In the genomic region with DNA sequence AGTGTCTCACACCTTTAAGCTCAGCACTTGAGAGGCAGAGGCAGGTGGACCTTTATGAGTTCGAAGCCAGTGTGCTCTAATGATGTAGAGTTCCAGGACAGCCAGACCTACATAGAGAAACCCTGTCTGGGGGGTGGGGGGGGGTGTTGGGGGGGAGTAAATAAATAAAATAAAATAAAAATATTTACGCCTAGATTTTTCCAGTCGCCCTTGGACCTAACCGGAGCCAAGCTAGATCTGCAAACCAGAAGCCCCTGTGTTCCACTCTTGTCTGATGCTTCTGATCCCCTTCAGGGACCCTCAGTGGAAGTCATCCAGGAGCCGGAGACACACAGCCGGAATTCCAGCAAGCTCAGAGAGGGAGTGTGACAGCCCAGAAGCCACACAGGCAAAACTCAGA, we compare ENCODE assay signal across 9 mouse cellular contexts. TPM values are rescaled to one million over a fixed set of nuclear protein-coding genes. Genes with fewer than 3 reads are reported as not detected.
DNase-seq lines count a peak whose midpoint lies in the region; ATAC-seq and TF ChIP-seq lines count a peak whose summit lies in the region.
"Had no signal": no experiment of that assay in that cellular context is flagged by ENCODE, and none has a peak within 500 bp of the region (broad histone marks: within the 10 kb centered on the region; RNA-seq: fewer than 3 reads in every experiment).

Wscd2 (plus strand) TSS at position 301 of the 400 bp plus-strand sequence.

- WGBS in liver, embryonic 12.5 days (ENCODE audit: insufficient replicate concordance): 56% methylated on average over 6 of the region's 6 CpGs
- WGBS in liver, postnatal 0 days (ENCODE audit: insufficient replicate concordance): 61% methylated on average over 6 of the region's 6 CpGs
- 54% methylated on average over 6 of the region's 6 CpGs for WGBS in forebrain, embryonic 13.5 days
- 57% methylated on average over 6 of the region's 6 CpGs for WGBS in neural tube, embryonic 13.5 days

- ATAC-seq in liver, embryonic 12.5 days: no peak
- no peak for ATAC-seq in liver, postnatal 0 days
- no peak; the same call in 1 of the 2 replicates for ATAC-seq in forebrain, embryonic 13.5 days
- no peak; the same call in 1 of the 2 replicates for ATAC-seq in neural tube, embryonic 13.5 days (ENCODE audit: low read depth)
- ATAC-seq in monocyte, adult 5-6 weeks (replicated peaks; ENCODE audit: insufficient number of reproducible peaks, low FRiP score, low TSS enrichment, poor library complexity, severe bottlenecking): no peak

- H3K9me3 ChIP-seq in liver, embryonic 12.5 days (replicated peaks): no peaks in the 10 kb centered on the region
- no peaks in the 10 kb centered on the region for H3K9me3 ChIP-seq in liver, postnatal 0 days (ENCODE audit: low read length)
- H3K9me3 ChIP-seq in forebrain, embryonic 13.5 days (replicated peaks): no peaks in the 10 kb centered on the region
- no peaks in the 10 kb centered on the region for H3K9me3 ChIP-seq in neural tube, embryonic 13.5 days

- no peaks in the 10 kb centered on the region for H3K36me3 ChIP-seq in liver, embryonic 12.5 days
- no peaks in the 10 kb centered on the region for H3K36me3 ChIP-seq in liver, postnatal 0 days (replicated peaks; ENCODE audit: insufficient read depth, low read length)
- H3K36me3 ChIP-seq in forebrain, embryonic 13.5 days (ENCODE audit: poor library complexity, severe bottlenecking): no peaks in the 10 kb centered on the region
- no peaks in the 10 kb centered on the region for H3K36me3 ChIP-seq in neural tube, embryonic 13.5 days

- peaks cover 63% of the 10 kb centered on the region for H3K27me3 ChIP-seq in liver, embryonic 12.5 days (replicated peaks)
- peaks cover 37% of the 10 kb centered on the region for H3K27me3 ChIP-seq in liver, postnatal 0 days (ENCODE audit: insufficient read depth, low read length)
- peaks cover 25% of the 10 kb centered on the region; the same call in 1 of the 2 replicates for H3K27me3 ChIP-seq in forebrain, embryonic 13.5 days
- peaks cover 22% of the 10 kb centered on the region for H3K27me3 ChIP-seq in neural tube, embryonic 13.5 days

- H3K4me1 ChIP-seq in liver, embryonic 12.5 days: no peaks in the 10 kb centered on the region
- no peaks in the 10 kb centered on the region for H3K4me1 ChIP-seq in liver, postnatal 0 days (ENCODE audit: insufficient read depth)
- H3K4me1 ChIP-seq in forebrain, embryonic 13.5 days: peaks cover 43% of the 10 kb centered on the region
- peaks cover 47% of the 10 kb centered on the region for H3K4me1 ChIP-seq in neural tube, embryonic 13.5 days (replicated peaks)

- TF ChIP-seq EP300 in liver, postnatal 0 days (IDR thresholded peaks at IDR 0.05; ENCODE audit: low read depth): no peak

- H3K9ac ChIP-seq in liver, embryonic 12.5 days: no peak within 1 kb of the TSS
- no peak within 1 kb of the TSS for H3K9ac ChIP-seq in liver, postnatal 0 days (replicated peaks)
- H3K9ac ChIP-seq in forebrain, embryonic 13.5 days: peak within 1 kb of the TSS; percentile 90
- peak within 1 kb of the TSS; percentile 95 for H3K9ac ChIP-seq in neural tube, embryonic 13.5 days
- H3K9ac ChIP-seq: liver, embryonic 14.5 days had no signal

- peak within 1 kb of the TSS; percentile 53 for H3K4me2 ChIP-seq in liver, embryonic 12.5 days
- H3K4me2 ChIP-seq in liver, postnatal 0 days (ENCODE audit: low read depth, low read length): no peak within 1 kb of the TSS
- peak within 1 kb of the TSS; percentile 93 for H3K4me2 ChIP-seq in forebrain, embryonic 13.5 days
- peak within 1 kb of the TSS; percentile 85 for H3K4me2 ChIP-seq in neural tube, embryonic 13.5 days

- peak within 1 kb of the TSS; percentile 24 for H3K4me3 ChIP-seq in liver, embryonic 12.5 days
- no peak within 1 kb of the TSS for H3K4me3 ChIP-seq in liver, postnatal 0 days (ENCODE audit: low read depth, low read length)
- peak within 1 kb of the TSS; percentile 59 for H3K4me3 ChIP-seq in forebrain, embryonic 13.5 days
- H3K4me3 ChIP-seq in neural tube, embryonic 13.5 days: peak within 1 kb of the TSS; percentile 72

- H3K27ac ChIP-seq in liver, embryonic 12.5 days: no peak within 1 kb of the TSS
- H3K27ac ChIP-seq in liver, postnatal 0 days (ENCODE audit: low read depth): no peak within 1 kb of the TSS
- peak within 1 kb of the TSS; percentile 72 for H3K27ac ChIP-seq in forebrain, embryonic 13.5 days
- H3K27ac ChIP-seq in neural tube, embryonic 13.5 days (replicated peaks): peak within 1 kb of the TSS; percentile 90
- H3K27ac ChIP-seq: liver, embryonic 14.5 days had no signal

- DNase-seq in liver, postnatal 0 days: no peak
- no peak for DNase-seq in layer of hippocampus, postnatal 14 days (ENCODE audit: low spot score in 2 of 2)
- DNase-seq in natural killer cell, adult 2 months (ENCODE audit: low spot score in 2 of 2): no peak
- DNase-seq in thymus, postnatal 36 days: no peak

- TF ChIP-seq CTCF in liver, postnatal 0 days (IDR thresholded peaks at IDR 0.05; ENCODE audit: low read depth): no peak

RNA-seq across cellular contexts. Expression of gene Wscd2, which starts in this region (rescaled TPM):
- 0.19 and 0.23 TPM in 2 replicates for polyA plus RNA-seq in liver, embryonic 12.5 days (2016; fragmentation: Nextera tagmentation; extraction: Ambion mirVana)
- 0.04 TPM in 1 of 2 replicates, not detected in the other for polyA plus RNA-seq in liver, postnatal 0 days (2015; fragmentation: Nextera tagmentation; extraction: Ambion mirVana)
- polyA plus RNA-seq in forebrain, embryonic 13.5 days (2015; fragmentation: Nextera tagmentation; extraction: Ambion mirVana): 4.7 and 6.9 TPM in 2 replicates
- 10 to 100 TPM; 78.5 to 78.8 TPM for total RNA-seq in layer of hippocampus, postnatal 14 days (2021)
- 16.3 and 16.5 TPM in 2 replicates for polyA plus RNA-seq in neural tube, embryonic 13.5 days (2015; fragmentation: Nextera tagmentation; extraction: Ambion mirVana)
- 0.29 to 5.9 TPM (median 1.8 TPM) in 3 replicates for total RNA-seq in monocyte, adult 5-6 weeks (2017)

Comparison
In these comparisons a context has a peak if more than half of its experiments do, and no peak if none do; other contexts are left out.
1. RNA of gene Wscd2 (total RNA-seq): 78.5 to 78.8 TPM in layer of hippocampus, postnatal 14 days; 0.29 to 5.9 TPM in monocyte, adult 5-6 weeks; every median in the first group is over 10 times any median in the second.
2. H3K27ac ChIP-seq: peak in forebrain, embryonic 13.5 days (single experiment) and neural tube, embryonic 13.5 days (single experiment); none in liver, embryonic 12.5 days (single experiment) and liver, postnatal 0 days (single experiment).
3. H3K9ac ChIP-seq: peak in forebrain, embryonic 13.5 days (single experiment) and neural tube, embryonic 13.5 days (single experiment); none in liver, embryonic 12.5 days (single experiment) and liver, postnatal 0 days (single experiment).